19 mouse cellular contexts compared by ENCODE assay signal in the genomic region with DNA sequence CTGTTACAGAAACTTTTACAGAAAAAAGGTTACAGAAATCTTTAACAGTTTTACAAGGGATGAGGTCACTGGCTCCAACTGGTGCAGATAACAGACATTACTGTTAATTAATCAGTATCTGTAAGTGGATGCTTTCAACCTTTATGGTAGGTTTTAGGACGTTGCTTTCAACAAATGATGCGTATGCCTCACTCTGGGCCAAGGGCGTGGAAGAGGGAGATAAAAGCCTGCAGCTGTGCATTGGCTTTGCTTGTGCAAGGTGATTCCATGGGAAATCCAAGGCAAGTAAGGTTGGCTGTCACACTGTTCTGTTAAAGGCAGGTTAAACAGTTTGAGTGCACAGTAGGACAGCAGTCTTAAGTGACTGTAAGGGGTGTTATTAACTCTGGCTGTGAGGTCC. TPM values are rescaled to one million over a fixed set of nuclear protein-coding genes. Genes with fewer than 3 reads are reported as not detected.
"Had no signal": no experiment of that assay in that cellular context is flagged by ENCODE, and none has a peak within 500 bp of the region (broad histone marks: within the 10 kb centered on the region; RNA-seq: fewer than 3 reads in every experiment).

No protein-coding gene starts in this region.

- H3K9ac ChIP-seq: lung, embryonic 15.5 days; midbrain, embryonic 13.5 days; midbrain, embryonic 15.5 days; neural tube, embryonic 12.5 days; stomach, embryonic 15.5 days had no signal

- H3K4me3 ChIP-seq: lung, embryonic 15.5 days; midbrain, embryonic 13.5 days; midbrain, embryonic 15.5 days; neural tube, embryonic 12.5 days; stomach, embryonic 15.5 days had no signal

- H3K4me1 ChIP-seq: neural tube, embryonic 12.5 days; stomach, embryonic 15.5 days had no signal

- H3K4me2 ChIP-seq: lung, embryonic 15.5 days; midbrain, embryonic 11.5 days; midbrain, embryonic 13.5 days; midbrain, embryonic 15.5 days; neural tube, embryonic 12.5 days; stomach, embryonic 15.5 days had no signal

- DNase-seq: lung, adult 2 months; lung, postnatal 14 days; lung, postnatal 36 days; right cerebral cortex, postnatal 14 days; thymus, adult 2 months; thymus, postnatal 25 days had no signal

- H3K27ac ChIP-seq: lung, embryonic 15.5 days; macrophage; midbrain, embryonic 13.5 days; midbrain, embryonic 15.5 days; neural tube, embryonic 12.5 days; stomach, embryonic 15.5 days; stomach, postnatal 0 days had no signal

- H3K36me3 ChIP-seq: midbrain, embryonic 13.5 days; midbrain, embryonic 15.5 days; neural tube, embryonic 12.5 days; stomach, embryonic 15.5 days had no signal

- H3K9me3 ChIP-seq: lung, embryonic 15.5 days; midbrain, embryonic 13.5 days; midbrain, embryonic 15.5 days; neural tube, embryonic 12.5 days; stomach, embryonic 15.5 days had no signal

- ATAC-seq: lung, postnatal 0 days; midbrain, embryonic 13.5 days; midbrain, embryonic 15.5 days had no signal

- H3K27me3 ChIP-seq: lung, embryonic 15.5 days; midbrain, embryonic 15.5 days; neural tube, embryonic 12.5 days; stomach, embryonic 15.5 days had no signal

RNA-seq across cellular contexts. Expression of a gene that starts 29.6 kb away (rescaled TPM):
- total RNA-seq: megakaryocyte, adult 5-6 weeks; midbrain, postnatal 0 days; monocyte, adult 5-6 weeks had no signal
- polyA plus RNA-seq: macrophage; midbrain, embryonic 11.5 days; midbrain, embryonic 13.5 days; neural tube, embryonic 12.5 days; neural tube, embryonic 14.5 days; thymus, adult 2 months had no signal
